Mouse (Mus musculus) forebrain, embryonic 13.5 days (tissue): ENCODE data around the gene Cyp4a30b. TPM values are rescaled to one million over a fixed set of nuclear protein-coding genes. Genes with fewer than 3 reads are reported as not detected.
"Not testable (repeated sequence)": the region's sequence is repeated elsewhere in the genome, so short reads cannot be mapped to it uniquely, and the experiment has no call there.

ENCODE experiments used
- ATAC-seq: fragments of 200-750 bp; cut with Nextera tagmentation; 2 replicates; pipeline ENCODE4 v1.8.0; 2017
- H3K27ac ChIP-seq: fragments of 300-500 bp; sonication (generic); 2 replicates; pipeline ENCODE4 v1.5.1; 2015; ENCODE audit warnings: inconsistent platforms, mild to moderate bottlenecking, moderate library complexity
- H3K27me3 ChIP-seq: fragments of 300-500 bp; sonication (generic); 2 replicates; pipeline ENCODE4 v1.6.1; 2015; ENCODE audit warnings: mild to moderate bottlenecking, inconsistent platforms
- H3K36me3 ChIP-seq: fragments of 300-500 bp; sonication (generic); 2 replicates; pipeline ENCODE4 v1.6.1; 2015; ENCODE audit warnings: mild to moderate bottlenecking, inconsistent platforms; ENCODE audit not compliant: poor library complexity, severe bottlenecking
- H3K4me1 ChIP-seq: fragments of 300-500 bp; sonication (generic); 2 replicates; pipeline ENCODE4 v1.6.1; 2015; ENCODE audit warnings: inconsistent platforms
- H3K4me2 ChIP-seq: fragments of 300-500 bp; sonication (generic); 2 replicates; pipeline ENCODE4 v1.6.1; 2015; ENCODE audit warnings: inconsistent platforms, mild to moderate bottlenecking, moderate library complexity
- H3K4me3 ChIP-seq: fragments of 300-500 bp; sonication (generic); 2 replicates; pipeline ENCODE4 v1.5.1; 2015; ENCODE audit warnings: mild to moderate bottlenecking, inconsistent platforms
- H3K9ac ChIP-seq: fragments of 300-500 bp; sonication (generic); 2 replicates; pipeline ENCODE4 v1.6.1; 2015; ENCODE audit warnings: mild to moderate bottlenecking, inconsistent platforms
- H3K9me3 ChIP-seq: fragments of 300-500 bp; sonication (generic); replicated peaks from 2 replicates; pipeline ENCODE4 v1.6.1; 2016; ENCODE audit warnings: inconsistent platforms
- WGBS: fragments of 180-500 bp; shearing (Covaris S2); methylation state at CpG from one replicate; pipeline ENCODE4 v1.1.7; 2015; 5-methylcytosine and 5-hydroxymethylcytosine counted together
- polyA plus RNA-seq: library from polyadenylated mRNA; unstranded; fragments of >200 nt; fragmentation: Nextera tagmentation; extraction: Ambion mirVana; gene quantifications from 2 replicates; pipeline ENCODE4 v1.2.1, GENCODE M21; 2015

The Cyp4a30b gene
- polyA plus RNA-seq: not detected in 2 replicates

GRCm38 (mm10) chr4:115452304-115452703 lies at the start of gene Cyp4a30b:
Gene Cyp4a30b, plus strand, starts transcription at chr4:115452604.
- H3K27me3 ChIP-seq: no peaks in the 10 kb centered on the region
- no peak within 1 kb of the TSS for H3K4me2 ChIP-seq
- WGBS: 86% methylated on average over 3 of the region's 3 CpGs
- no peak within 1 kb of the TSS for H3K27ac ChIP-seq
- no peak within 1 kb of the TSS for H3K4me3 ChIP-seq
- H3K36me3 ChIP-seq: no peaks in the 10 kb centered on the region
- 0 out of 2 replicates have a peak, but pooled peaks cover 3% of the 10 kb centered on the region for H3K9me3 ChIP-seq
- H3K4me1 ChIP-seq: no peaks in the 10 kb centered on the region
- no peak for ATAC-seq
- H3K9ac ChIP-seq: no peak within 1 kb of the TSS

DNA sequence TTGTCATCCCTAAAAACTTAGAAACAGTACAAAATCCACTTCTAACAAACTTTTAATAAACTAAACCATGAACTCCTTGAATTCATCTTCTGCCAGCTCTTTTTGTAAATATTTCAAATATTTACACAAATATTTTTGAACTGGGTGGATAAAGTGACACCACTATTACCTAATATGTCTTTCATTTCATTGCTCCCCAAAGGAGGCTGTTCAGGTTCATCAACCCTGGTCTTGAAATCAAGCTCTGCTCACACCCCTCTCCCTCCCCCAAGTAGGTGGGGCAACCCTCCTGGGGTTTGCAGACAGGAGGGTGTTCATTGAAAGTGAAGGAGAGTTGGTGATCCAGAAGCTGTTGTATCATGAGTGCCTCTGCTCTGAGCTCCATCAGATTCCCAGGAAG lies 41.1 kb upstream of the Cyp4a30b start, which contains the start of gene Cyp4a12b:
Cyp4a12b (plus strand) TSS at position 301 of the 400 bp plus-strand sequence.
- not testable (repeated sequence) for H3K4me2 ChIP-seq

DNA sequence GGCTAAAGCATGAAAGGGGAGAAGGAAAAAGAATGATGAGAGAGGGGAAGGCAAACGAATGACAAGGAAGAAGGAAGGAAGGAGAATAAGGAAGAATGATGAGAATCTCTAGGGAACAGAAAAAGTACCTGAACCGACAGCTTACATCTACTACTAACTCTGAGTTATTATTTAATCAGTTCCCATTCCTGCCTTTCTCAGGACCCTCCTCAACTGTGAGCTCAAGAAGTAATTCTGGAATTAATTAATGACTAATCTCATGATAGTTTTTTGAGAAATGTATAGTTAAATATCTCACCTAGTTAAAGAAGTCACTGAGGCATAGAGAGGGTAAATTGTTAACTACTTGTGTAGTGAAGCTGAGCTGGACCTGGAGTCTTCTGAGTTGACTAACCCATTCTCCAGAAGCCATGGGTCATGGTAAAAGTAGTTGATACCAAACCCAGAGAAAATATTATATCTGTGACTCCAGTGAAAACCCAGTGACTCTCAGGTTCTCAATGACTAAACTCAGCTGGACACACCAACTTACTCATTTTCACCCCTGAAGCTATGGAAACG lies 1.7 kb upstream of the Cyp4a30b start:
- H3K9ac ChIP-seq: no peak overlapping the region
- no peaks in the 10 kb centered on the region for H3K4me1 ChIP-seq
- no peak overlapping the region for H3K4me2 ChIP-seq
- H3K27ac ChIP-seq: no peak overlapping the region
- 0 out of 2 replicates have a peak, but pooled peaks cover 3% of the 10 kb centered on the region for H3K9me3 ChIP-seq
- no peak for ATAC-seq
- WGBS: 68% methylated on average over 3 of the region's 3 CpGs
- H3K36me3 ChIP-seq: no peaks in the 10 kb centered on the region
- H3K27me3 ChIP-seq: no peaks in the 10 kb centered on the region
- no peak overlapping the region for H3K4me3 ChIP-seq

More for the DNA sequence above, 41.1 kb upstream of the Cyp4a30b start, which contains the start of gene Cyp4a12b:
- H3K27ac ChIP-seq, H3K36me3 ChIP-seq, ATAC-seq, H3K9ac ChIP-seq, H3K4me3 ChIP-seq, H3K27me3 ChIP-seq, H3K4me1 ChIP-seq, H3K9me3 ChIP-seq: not testable (repeated sequence)

GRCm38 (mm10) chr4:115473585-115473984 lies 21.2 kb downstream of the Cyp4a30b start:
- not testable (repeated sequence) for H3K27me3 ChIP-seq, H3K9ac ChIP-seq, H3K4me3 ChIP-seq, ATAC-seq, H3K27ac ChIP-seq, H3K36me3 ChIP-seq, H3K4me2 ChIP-seq, H3K4me1 ChIP-seq, H3K9me3 ChIP-seq
- WGBS: 79% methylated on average over 3 of the region's 3 CpGs

- ATAC-seq, H3K9ac ChIP-seq, H3K4me1 ChIP-seq, H3K4me2 ChIP-seq, H3K36me3 ChIP-seq, H3K27ac ChIP-seq, H3K9me3 ChIP-seq, H3K4me3 ChIP-seq, H3K27me3 ChIP-seq: not testable (repeated sequence)
These were observed 23.6 kb downstream of the Cyp4a30b start for GRCm38 (mm10) chr4:115476051-115476450.

GRCm38 (mm10) chr4:115481006-115481652 lies 28.7 kb downstream of the Cyp4a30b start:
- no peaks in the 10 kb centered on the region for H3K36me3 ChIP-seq
- no peaks in the 10 kb centered on the region for H3K4me1 ChIP-seq
- no peak overlapping the region for H3K9ac ChIP-seq
- no peak overlapping the region for H3K4me2 ChIP-seq
- no peaks in the 10 kb centered on the region for H3K9me3 ChIP-seq
- H3K4me3 ChIP-seq: no peak overlapping the region
- WGBS: 79% methylated on average over 6 of the region's 6 CpGs
- H3K27ac ChIP-seq: no peak overlapping the region
- no peaks in the 10 kb centered on the region for H3K27me3 ChIP-seq
- no peak for ATAC-seq

DNA sequence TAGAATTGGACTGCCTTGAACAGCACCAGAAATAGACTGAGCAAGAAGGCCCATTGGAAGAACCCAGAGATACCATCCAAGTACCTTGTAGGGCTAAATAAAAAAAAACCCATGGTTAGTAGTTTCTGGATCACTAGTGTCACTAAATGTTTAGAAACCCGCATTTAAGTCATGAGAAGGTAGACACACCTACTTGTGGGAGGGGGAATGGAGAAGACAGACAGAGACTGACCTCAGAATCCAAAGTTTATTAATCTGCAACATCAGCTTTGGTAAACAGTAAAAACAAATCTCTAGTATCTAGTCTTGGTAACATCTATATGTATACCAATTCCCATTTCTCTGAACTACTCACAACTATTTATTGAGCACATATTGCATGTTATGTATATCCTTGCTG lies 43.6 kb downstream of the Cyp4a30b start, which contains the start of gene Cyp4a14:
Cyp4a14 (minus strand) TSS at position 142 of the 400 bp plus-strand sequence.
- Histone ChIP-seq H3K36me3 (no peaks in the 10 kb centered on the region), H3K9ac (no peak within 1 kb of the TSS), H3K27ac (no peak within 1 kb of the TSS), H3K4me1 (no peaks in the 10 kb centered on the region), H3K9me3 (no peaks in the 10 kb centered on the region), H3K4me2 (no peak within 1 kb of the TSS), H3K27me3 (no peaks in the 10 kb centered on the region), H3K4me3 (no peak within 1 kb of the TSS)
- no peak for ATAC-seq
- 90% methylated on average over 1 of the region's 1 CpGs for WGBS

- Histone ChIP-seq H3K4me1 (no peaks in the 10 kb centered on the region), H3K27me3 (no peaks in the 10 kb centered on the region), H3K36me3 (no peaks in the 10 kb centered on the region), H3K9ac (no peak overlapping the region), H3K4me3 (no peak overlapping the region), H3K27ac (no peak overlapping the region), H3K4me2 (no peak overlapping the region), H3K9me3 (no peaks in the 10 kb centered on the region)
- ATAC-seq: no peak
- 90% methylated on average over 3 of the region's 3 CpGs for WGBS
These were observed 45.1 kb downstream of the Cyp4a30b start for GRCm38 (mm10) chr4:115497466-115497865.

DNA sequence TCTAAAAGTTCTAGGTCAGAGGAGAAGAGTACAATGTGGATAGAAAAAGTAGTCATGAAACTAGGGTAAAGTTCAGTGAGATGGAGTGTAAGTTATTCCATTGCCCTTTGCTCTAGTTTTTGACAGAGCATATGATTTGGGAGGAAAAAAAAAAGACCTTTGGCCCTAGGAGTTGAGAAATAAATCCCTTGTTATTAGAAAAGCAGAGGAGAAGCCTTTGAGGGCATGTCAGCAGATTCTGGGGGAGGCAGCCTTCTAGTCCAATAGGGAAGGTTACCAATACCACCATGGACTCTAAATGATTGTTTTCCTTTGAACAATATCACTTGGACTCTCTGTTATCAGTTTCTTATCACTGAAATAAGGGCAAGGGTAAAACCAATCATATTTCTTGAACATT lies 61.6 kb downstream of the Cyp4a30b start:
- not testable (repeated sequence) for H3K4me1 ChIP-seq, ATAC-seq, H3K36me3 ChIP-seq, H3K27me3 ChIP-seq, H3K27ac ChIP-seq, H3K4me3 ChIP-seq, H3K4me2 ChIP-seq, H3K9me3 ChIP-seq, H3K9ac ChIP-seq

- not testable (repeated sequence) for H3K4me3 ChIP-seq, H3K9ac ChIP-seq, H3K4me2 ChIP-seq, ATAC-seq, H3K4me1 ChIP-seq, H3K27me3 ChIP-seq, H3K9me3 ChIP-seq, H3K27ac ChIP-seq, H3K36me3 ChIP-seq
- WGBS: 73% methylated on average over 5 of the region's 5 CpGs
These were observed 65.6 kb downstream of the Cyp4a30b start, which contains the start of gene Cyp4a10 for GRCm38 (mm10) chr4:115518000-115518399. Gene Cyp4a10, plus strand, starts transcription at chr4:115518264.

DNA sequence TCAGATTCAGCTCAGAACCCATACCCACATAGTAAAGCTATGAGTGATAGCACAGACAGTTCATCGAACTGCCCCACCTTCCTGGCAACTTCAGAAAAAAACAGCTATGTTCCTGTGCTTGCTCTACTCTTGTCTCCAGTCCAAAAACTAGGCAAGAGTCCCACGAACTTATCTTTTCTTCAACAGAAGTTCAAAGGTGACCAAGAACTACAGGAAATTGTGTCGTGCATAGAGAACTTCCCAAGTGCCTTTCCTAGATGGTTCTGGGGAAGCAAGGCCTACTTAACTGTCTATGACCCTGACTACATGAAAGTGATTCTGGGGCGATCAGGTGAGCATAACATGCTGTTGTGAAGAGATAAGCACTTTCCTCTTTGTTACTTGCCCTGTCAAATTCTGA lies 67.0 kb downstream of the Cyp4a30b start:
- Histone ChIP-seq H3K9me3 (no peaks in the 10 kb centered on the region), H3K4me3 (no peak overlapping the region), H3K27ac (no peak overlapping the region), H3K4me1 (no peaks in the 10 kb centered on the region), H3K27me3 (no peaks in the 10 kb centered on the region), H3K36me3 (no peaks in the 10 kb centered on the region), H3K9ac (no peak overlapping the region), H3K4me2 (no peak overlapping the region)
- no peak for ATAC-seq
- 85% methylated on average over 4 of the region's 4 CpGs for WGBS
